Mouse (Mus musculus) kidney, postnatal 0 days (tissue): Measurements from ENCODE around the gene Nrxn2. TPM values are rescaled to one million over a fixed set of nuclear protein-coding genes. Genes with fewer than 3 reads are reported as not detected.

ENCODE experiments used
- ATAC-seq: fragments of 200-750 bp; cut with Nextera tagmentation; replicated peaks from 2 replicates; pipeline ENCODE4 v1.8.0; 2017; ENCODE audit warnings: low read depth, moderate number of reproducible peaks, moderate TSS enrichment, moderate library complexity; ENCODE audit not compliant: low FRiP score
- DNase-seq: peaks from one replicate; pipeline ENCODE4 v3.0.0-alpha.2; 2016; ENCODE audit warnings: low spot score
- H3K27ac ChIP-seq: fragments of 300-500 bp; sonication (generic); 2 replicates; pipeline ENCODE4 v1.5.1; 2014; ENCODE audit warnings: mild to moderate bottlenecking
- H3K27me3 ChIP-seq: fragments of 300-500 bp; sonication (generic); 2 replicates; pipeline ENCODE4 v1.6.1; 2014; ENCODE audit warnings: low read length, mixed read lengths; ENCODE audit not compliant: insufficient read depth
- H3K36me3 ChIP-seq: fragments of 300-500 bp; sonication (generic); 2 replicates; pipeline ENCODE4 v1.6.1; 2014; ENCODE audit warnings: low read length, mixed read lengths; ENCODE audit not compliant: insufficient read depth
- H3K4me1 ChIP-seq: fragments of 300-500 bp; sonication (generic); replicated peaks from 2 replicates; pipeline ENCODE4 v1.6.1; 2014; ENCODE audit warnings: antibody characterized with exemption, low read length, mixed read lengths; ENCODE audit not compliant: insufficient read depth
- H3K4me2 ChIP-seq: fragments of 300-500 bp; sonication (generic); 2 replicates; pipeline ENCODE4 v1.6.1; 2014; ENCODE audit warnings: mild to moderate bottlenecking, low read length, moderate library complexity, mixed read lengths
- H3K4me3 ChIP-seq: fragments of 300-500 bp; sonication (generic); replicated peaks from 2 replicates; pipeline ENCODE4 v1.5.1; 2014; ENCODE audit warnings: low read depth, low read length
- H3K9ac ChIP-seq: fragments of 300-500 bp; sonication (generic); 2 replicates; pipeline ENCODE4 v1.6.1; 2014; ENCODE audit warnings: low read depth, low read length
- H3K9me3 ChIP-seq: fragments of 300-500 bp; sonication (generic); replicated peaks from 2 replicates; pipeline ENCODE4 v1.6.1; 2016; ENCODE audit warnings: low read length, inconsistent platforms, mixed read lengths
- CTCF ChIP-seq: IDR thresholded peaks from 2 replicates; pipeline ENCODE4 v1.5.1; 2016; ENCODE audit warnings: antibody characterized with exemption, low read depth, mild to moderate bottlenecking, moderate library complexity
- WGBS: fragments of 180-500 bp; shearing (Covaris S2); extraction: QIAGEN DNeasy Blood & Tissue Kit; methylation state at CpG from one replicate; pipeline ENCODE4 v1.1.7; 2014; 5-methylcytosine and 5-hydroxymethylcytosine counted together
- polyA plus RNA-seq: library from polyadenylated mRNA; unstranded; fragments of >200 nt; fragmentation: Nextera tagmentation; extraction: Ambion mirVana; gene quantifications from 2 replicates; pipeline ENCODE4 v1.2.1, GENCODE M21; 2015

The Nrxn2 gene
- polyA plus RNA-seq, 1 experiment from 2014 or later = 5.9 TPM

GRCm38 (mm10) chr19:6382323-6382924, 36.1 kb upstream of the Nrxn2 start:
- 69% methylated on average over 4 of the region's 4 CpGs for WGBS
- TF ChIP-seq CTCF = no peak
- Histone ChIP-seq H3K9me3 (no peaks in the 10 kb centered on the region), H3K9ac (no peak overlapping the region), H3K4me3 (no peak overlapping the region), H3K27me3 (no peaks in the 10 kb centered on the region), H3K36me3 (peaks cover 1% of the 10 kb centered on the region; the same call in 1 of the 2 replicates), H3K4me2 (no peak overlapping the region), H3K27ac (no peak overlapping the region), H3K4me1 (peaks cover 36% of the 10 kb centered on the region)
- DNase-seq (no peak), ATAC-seq (no peak)

DNA sequence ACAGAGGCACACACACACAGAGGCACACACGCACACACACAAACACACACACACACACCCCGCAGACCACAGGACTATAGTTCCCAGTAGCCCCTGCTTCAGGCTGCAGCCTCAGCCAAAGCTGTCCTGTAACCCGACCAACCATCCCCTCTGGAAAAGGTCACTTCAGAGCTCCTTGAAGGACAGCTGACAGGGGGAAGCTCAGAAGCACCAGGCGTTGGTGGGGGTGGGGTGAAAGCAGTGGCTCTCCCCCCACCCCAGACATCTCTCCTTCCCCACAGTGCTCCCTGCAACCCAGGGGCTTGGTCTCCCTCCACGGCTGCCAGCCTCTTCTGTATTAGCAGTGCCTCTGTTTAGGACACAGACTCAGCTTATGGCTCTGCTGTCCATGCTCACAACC, 35.1 kb upstream of the Nrxn2 start:
- ATAC-seq = no peak
- no peaks in the 10 kb centered on the region for H3K9me3 ChIP-seq
- peaks cover 36% of the 10 kb centered on the region for H3K4me1 ChIP-seq
- no peaks in the 10 kb centered on the region for H3K27me3 ChIP-seq
- WGBS = 25% methylated on average over 5 of the region's 5 CpGs
- H3K27ac ChIP-seq = peak overlapping the region; percentile 77
- no peak for DNase-seq
- no peak overlapping the region for H3K4me2 ChIP-seq
- TF ChIP-seq CTCF = no peak
- H3K9ac ChIP-seq = no peak overlapping the region
- no peak overlapping the region for H3K4me3 ChIP-seq
- no peaks in the 10 kb centered on the region for H3K36me3 ChIP-seq

DNA sequence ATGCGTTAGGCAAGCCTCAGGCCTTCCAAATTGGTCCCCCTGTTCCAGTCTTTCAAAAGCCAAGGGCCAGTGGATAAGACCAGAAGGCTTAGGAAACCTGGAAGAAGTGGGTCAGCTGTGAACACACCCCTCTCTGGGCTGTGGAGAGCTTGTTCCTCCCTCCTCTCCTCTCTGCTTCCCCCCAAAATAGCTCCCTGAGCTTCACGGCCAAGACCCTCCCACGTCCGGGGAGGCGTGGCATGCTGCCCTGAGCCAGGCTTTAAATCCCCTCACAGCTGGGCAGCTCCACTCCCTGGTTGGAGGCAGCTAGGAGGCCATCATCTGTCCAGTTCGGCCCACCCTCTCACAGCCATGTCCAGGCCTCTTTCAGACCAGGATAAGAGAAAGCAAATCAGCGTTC, 34.4 kb upstream of the Nrxn2 start, which contains the start of gene Pygm:
Pygm (plus strand) TSS at position 272 of the 400 bp plus-strand sequence.
- Histone ChIP-seq H3K4me2 (peak within 1 kb of the TSS; percentile 44), H3K9me3 (no peaks in the 10 kb centered on the region), H3K4me1 (peaks cover 38% of the 10 kb centered on the region), H3K27ac (peak within 1 kb of the TSS; percentile 77), H3K27me3 (no peaks in the 10 kb centered on the region), H3K36me3 (no peaks in the 10 kb centered on the region), H3K4me3 (no peak within 1 kb of the TSS; the same call in 1 of the 2 replicates), H3K9ac (peak within 1 kb of the TSS; percentile 27; the same call in 1 of the 2 replicates)
- peak; percentile 8; the same call in 1 of the 2 replicates for TF ChIP-seq CTCF
- DNase-seq = peak; percentile 91
- 13% methylated on average over 7 of the region's 7 CpGs for WGBS
- ATAC-seq = peak; percentile 34; the same call in 1 of the 2 replicates

DNA sequence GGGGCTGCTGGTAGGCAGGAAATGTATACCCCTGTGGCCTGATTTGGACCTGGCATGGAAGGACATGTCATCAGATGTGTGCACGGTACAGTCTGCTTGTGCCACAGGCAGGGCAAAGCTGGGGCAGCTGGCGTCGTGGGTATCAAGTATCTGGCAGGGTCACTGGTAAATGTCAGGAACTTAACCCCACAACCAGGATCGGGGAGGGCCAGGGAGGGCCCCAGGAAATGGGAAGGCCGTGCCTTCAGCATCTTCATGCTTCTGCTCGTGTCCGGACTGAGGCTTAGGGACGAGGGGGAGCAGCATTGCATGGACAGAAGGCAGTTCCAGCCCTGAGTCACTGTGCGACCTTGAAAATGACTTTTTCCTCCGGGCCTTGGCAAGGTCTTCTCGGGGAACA, 33.6 kb upstream of the Nrxn2 start:
- Histone ChIP-seq H3K9me3 (no peaks in the 10 kb centered on the region), H3K27ac (peak overlapping the region; percentile 77; the same call in 1 of the 2 replicates), H3K36me3 (no peaks in the 10 kb centered on the region), H3K4me1 (peaks cover 39% of the 10 kb centered on the region), H3K9ac (0 out of 2 replicates have a peak overlapping the region, but pooled peaks have one; percentile 27), H3K27me3 (no peaks in the 10 kb centered on the region), H3K4me3 (no peak overlapping the region; the same call in 1 of the 2 replicates), H3K4me2 (peak overlapping the region; percentile 44)
- DNase-seq (no peak), ATAC-seq (no peak)
- 47% methylated on average over 11 of the region's 11 CpGs for WGBS
- TF ChIP-seq CTCF = no peak

GRCm38 (mm10) chr19:6385419-6385818, 33.1 kb upstream of the Nrxn2 start:
- Histone ChIP-seq H3K4me3 (no peak overlapping the region), H3K4me2 (peak overlapping the region; percentile 44; the same call in 1 of the 2 replicates), H3K9ac (no peak overlapping the region), H3K27me3 (no peaks in the 10 kb centered on the region), H3K4me1 (peaks cover 39% of the 10 kb centered on the region), H3K9me3 (no peaks in the 10 kb centered on the region), H3K36me3 (no peaks in the 10 kb centered on the region), H3K27ac (no peak overlapping the region)
- DNase-seq = no peak
- ATAC-seq = no peak
- WGBS = 71% methylated on average over 5 of the region's 5 CpGs
- no peak for TF ChIP-seq CTCF

DNA sequence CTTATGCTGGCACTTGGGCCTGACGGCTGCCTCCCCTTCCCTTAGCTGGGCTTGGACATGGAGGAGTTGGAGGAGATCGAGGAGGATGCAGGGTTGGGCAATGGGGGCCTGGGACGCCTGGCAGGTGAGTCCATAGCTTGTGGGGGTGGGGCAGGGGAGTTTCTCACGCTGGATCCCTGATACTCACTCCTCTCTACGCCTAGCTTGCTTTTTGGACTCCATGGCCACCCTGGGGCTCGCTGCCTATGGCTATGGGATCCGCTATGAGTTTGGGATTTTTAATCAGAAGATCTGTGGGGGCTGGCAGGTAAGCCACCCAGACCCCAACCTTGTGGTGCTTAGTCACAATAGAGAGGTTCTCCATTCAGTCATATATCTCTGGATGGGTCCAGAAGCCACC, 32.7 kb upstream of the Nrxn2 start:
- Histone ChIP-seq H3K27ac (no peak overlapping the region), H3K9ac (no peak overlapping the region), H3K27me3 (no peaks in the 10 kb centered on the region), H3K4me2 (peak overlapping the region; percentile 44; the same call in 1 of the 2 replicates), H3K4me1 (peaks cover 39% of the 10 kb centered on the region), H3K9me3 (no peaks in the 10 kb centered on the region), H3K36me3 (no peaks in the 10 kb centered on the region), H3K4me3 (no peak overlapping the region)
- no peak for TF ChIP-seq CTCF
- WGBS = 75% methylated on average over 7 of the region's 7 CpGs
- no peak for ATAC-seq
- DNase-seq = no peak
